Mouse (Mus musculus): ENCODE measurements around the gene Tnks1bp1. TPM values are rescaled to one million over a fixed set of nuclear protein-coding genes. Genes with fewer than 3 reads are reported as not detected.

Tnks1bp1 gene
- polyA plus RNA-seq, 2 experiments, result 0.75 to 4.4 TPM

DNA sequence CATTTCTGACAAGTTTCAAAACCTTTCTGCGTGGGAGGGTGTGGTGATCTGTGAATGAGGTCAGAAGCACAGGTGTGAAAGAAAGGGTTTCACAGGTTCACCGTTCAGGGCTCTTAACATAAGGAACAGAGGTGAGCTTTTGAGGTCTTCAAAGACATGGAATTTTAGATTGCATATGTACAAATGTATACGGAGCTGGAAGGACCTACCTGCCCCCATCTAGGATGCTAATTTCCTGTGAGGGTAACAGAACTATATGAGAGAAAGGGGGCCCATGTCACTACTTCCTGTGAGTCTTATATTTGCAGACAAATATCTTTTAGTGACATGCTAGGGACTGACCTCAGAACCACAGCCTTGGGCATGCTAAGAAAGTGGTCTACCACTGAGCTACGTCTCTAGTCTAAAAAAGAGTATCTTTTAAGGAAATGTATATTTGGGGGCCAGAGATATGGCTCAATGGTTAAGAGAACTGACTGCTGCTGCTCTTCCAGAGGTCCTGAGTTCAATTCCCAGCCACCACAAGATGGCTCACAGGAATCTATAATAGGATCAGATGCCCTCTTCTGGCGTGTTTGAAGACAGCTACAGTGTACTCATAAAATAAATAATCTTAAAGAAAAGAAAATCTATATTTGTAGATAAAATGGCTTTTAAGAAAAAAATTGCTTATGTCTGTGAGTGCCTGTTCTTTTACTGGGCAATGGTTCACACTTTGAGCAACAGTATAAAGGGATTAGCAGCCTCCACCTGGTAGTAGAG, 33.8 kb upstream of the Tnks1bp1 start:
- Histone ChIP-seq H3K36me3 (replicated peaks; ENCODE audit: control insufficient read depth, insufficient read depth, low read depth) (no peaks in the 10 kb centered on the region), H3K4me2 (ENCODE audit: low read depth) (peak overlapping the region; percentile 93), H3K27ac (peak overlapping the region; percentile 99), H3K27me3 (ENCODE audit: control insufficient read depth, insufficient read depth, low read length) (no peaks in the 10 kb centered on the region), H3K4me1 (replicated peaks; ENCODE audit: control insufficient read depth in 2 of 2, insufficient read depth in 2 of 2, low read length in 1 of 2) (peaks cover 48 to 53% of the 10 kb centered on the region in 2 experiments), H3K9me3 (ENCODE audit: control insufficient read depth, low read length) (no peaks in the 10 kb centered on the region), H3K9ac (replicated peaks) (peak overlapping the region; percentile 37), H3K4me3 (ENCODE audit: insufficient read depth in 1 of 2, low read depth in 2 of 2, low read length in 2 of 2) (peak overlapping the region in 1 of 2 experiments; percentile 48; a peak in 1 of 4 replicates)
- WGBS (ENCODE audit: insufficient replicate concordance), result 56% methylated on average over 5 of the region's 5 CpGs
- no peak for DNase-seq (ENCODE audit: low read depth in 3 of 3, low spot score in 3 of 3)
- peak; percentile 33; the same call in 1 of the 2 replicates for TF ChIP-seq CTCF (IDR thresholded peaks at IDR 0.05; ENCODE audit: low read depth)
- no peak for TF ChIP-seq EP300 (IDR thresholded peaks at IDR 0.05; ENCODE audit: low read depth)
- no peak for ATAC-seq (ENCODE audit: insufficient read depth)

DNA sequence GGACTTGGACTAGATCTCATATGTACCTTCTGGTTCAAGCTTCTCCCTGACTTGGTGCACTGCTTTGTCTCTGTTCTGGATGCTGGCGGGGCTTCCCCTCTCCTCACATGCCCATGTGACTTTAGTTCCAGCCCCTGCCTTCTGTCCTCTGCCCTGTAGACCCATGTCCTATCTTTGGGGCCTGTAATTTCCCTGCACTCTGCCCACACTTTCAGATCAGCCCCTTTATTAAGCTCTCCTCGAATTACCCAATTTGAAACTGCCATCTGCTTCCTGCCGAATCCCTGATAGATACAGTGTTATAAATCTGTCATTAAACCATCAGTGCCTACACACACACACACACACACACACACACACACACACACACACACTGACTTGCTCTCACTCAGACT, 33.2 kb upstream of the Tnks1bp1 start:
- Histone ChIP-seq H3K9ac (replicated peaks) (no peak overlapping the region; the same call in 1 of the 2 replicates), H3K9me3 (ENCODE audit: control insufficient read depth, low read length) (no peaks in the 10 kb centered on the region), H3K4me2 (ENCODE audit: low read depth) (peak overlapping the region; percentile 20; the same call in 1 of the 2 replicates), H3K36me3 (replicated peaks; ENCODE audit: control insufficient read depth, insufficient read depth, low read depth) (no peaks in the 10 kb centered on the region), H3K27ac (peak overlapping the region; percentile 29), H3K4me3 (ENCODE audit: insufficient read depth in 1 of 2, low read depth in 2 of 2, low read length in 2 of 2) (no peak overlapping the region), H3K27me3 (ENCODE audit: control insufficient read depth, insufficient read depth, low read length) (no peaks in the 10 kb centered on the region), H3K4me1 (replicated peaks; ENCODE audit: control insufficient read depth in 2 of 2, insufficient read depth in 2 of 2, low read length in 1 of 2) (peaks cover 46 to 49% of the 10 kb centered on the region in 2 experiments)
- TF ChIP-seq CTCF (IDR thresholded peaks at IDR 0.05; ENCODE audit: low read depth) (no peak), EP300 (IDR thresholded peaks at IDR 0.05; ENCODE audit: low read depth) (no peak)
- DNase-seq (ENCODE audit: low read depth in 3 of 3, low spot score in 3 of 3) (no peak), ATAC-seq (ENCODE audit: insufficient read depth) (no peak)
- 49% methylated on average over 3 of the region's 3 CpGs for WGBS (ENCODE audit: insufficient replicate concordance)

DNA sequence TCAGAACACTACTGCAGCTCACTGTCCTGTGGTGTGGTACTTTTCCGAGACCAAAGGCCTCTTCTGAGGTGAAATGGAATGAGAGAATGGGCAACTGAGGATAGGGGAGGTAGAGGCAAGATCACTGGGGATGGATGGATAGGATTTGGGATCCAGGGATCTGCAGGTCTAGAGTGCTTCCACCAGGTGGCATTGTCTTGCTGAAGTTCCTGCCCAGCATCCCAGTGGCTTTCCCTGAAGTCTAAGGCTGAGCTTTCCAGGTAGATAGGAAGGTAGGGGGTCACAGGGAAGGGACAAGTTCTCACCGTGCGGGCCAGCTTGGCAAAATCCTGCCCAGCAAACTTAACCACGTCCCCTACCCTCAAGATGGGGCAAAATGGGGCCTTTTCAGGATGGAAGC, 25.8 kb upstream of the Tnks1bp1 start:
- H3K36me3 ChIP-seq (replicated peaks; ENCODE audit: control insufficient read depth, insufficient read depth, low read depth), result no peaks in the 10 kb centered on the region
- ATAC-seq (ENCODE audit: insufficient read depth), result no peak
- H3K9me3 ChIP-seq (ENCODE audit: control insufficient read depth, low read length), result no peaks in the 10 kb centered on the region
- H3K4me2 ChIP-seq (ENCODE audit: low read depth), result no peak overlapping the region
- no peak overlapping the region for H3K9ac ChIP-seq (replicated peaks)
- TF ChIP-seq EP300 (IDR thresholded peaks at IDR 0.05; ENCODE audit: low read depth), result no peak
- peak; percentile 77 for TF ChIP-seq CTCF (IDR thresholded peaks at IDR 0.05; ENCODE audit: low read depth)
- DNase-seq (ENCODE audit: low read depth in 3 of 3, low spot score in 3 of 3), result no peak
- H3K27me3 ChIP-seq (ENCODE audit: control insufficient read depth, insufficient read depth, low read length), result no peaks in the 10 kb centered on the region
- peaks cover 0 to 2% of the 10 kb centered on the region in 2 experiments; a peak in 2 of 4 replicates for H3K4me1 ChIP-seq (replicated peaks; ENCODE audit: control insufficient read depth in 2 of 2, insufficient read depth in 2 of 2, low read length in 1 of 2)
- WGBS (ENCODE audit: insufficient replicate concordance), result 18% methylated on average over 4 of the region's 4 CpGs
- no peak overlapping the region for H3K27ac ChIP-seq
- no peak overlapping the region for H3K4me3 ChIP-seq (ENCODE audit: insufficient read depth in 1 of 2, low read depth in 2 of 2, low read length in 2 of 2)

DNA sequence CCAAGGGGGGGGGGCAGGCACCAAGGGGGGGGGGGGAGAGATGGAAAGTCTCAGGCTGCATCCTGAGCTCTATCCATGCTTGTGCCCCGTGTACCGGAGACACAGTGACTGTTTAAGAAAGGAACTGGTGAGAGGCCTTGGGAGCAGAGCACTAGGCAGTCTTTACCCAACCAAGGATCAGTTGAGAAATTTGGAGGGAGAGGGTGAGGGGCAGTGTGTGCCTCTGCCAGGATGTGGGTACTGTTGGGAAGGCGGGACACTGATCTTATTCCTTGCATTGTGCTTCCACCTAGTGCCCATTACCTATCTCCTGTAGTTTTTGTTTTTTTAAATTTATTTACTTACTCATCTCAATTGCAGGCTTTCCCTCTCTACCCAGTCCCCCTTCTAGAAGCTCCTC, 21.6 kb upstream of the Tnks1bp1 start:
- WGBS (ENCODE audit: insufficient replicate concordance), result 67% methylated on average over 3 of the region's 3 CpGs
- H3K36me3 ChIP-seq (replicated peaks; ENCODE audit: control insufficient read depth, insufficient read depth, low read depth), result no peaks in the 10 kb centered on the region

DNA sequence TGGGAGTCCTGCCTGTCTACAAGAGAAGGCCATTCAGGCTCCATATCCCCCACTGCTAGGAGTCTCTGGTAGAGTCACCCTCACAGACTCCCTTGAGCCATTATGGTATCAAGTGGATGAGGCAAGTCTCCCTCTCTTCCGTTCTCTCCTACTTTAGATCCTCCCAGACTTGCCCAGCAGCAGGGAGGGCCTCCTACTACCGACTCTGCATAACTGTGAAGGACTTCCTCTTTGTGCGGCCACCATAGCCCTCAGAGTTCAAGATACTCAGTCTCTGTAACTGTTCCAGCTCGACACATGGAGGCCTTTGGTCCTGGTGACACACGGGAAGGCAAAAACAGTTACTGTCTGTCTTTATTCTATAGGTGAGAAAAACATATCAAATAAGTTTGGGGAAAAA, 20.5 kb upstream of the Tnks1bp1 start:
- Histone ChIP-seq H3K27me3 (ENCODE audit: control insufficient read depth, insufficient read depth, low read length) (no peaks in the 10 kb centered on the region), H3K4me1 (replicated peaks; ENCODE audit: control insufficient read depth in 2 of 2, insufficient read depth in 2 of 2, low read length in 1 of 2) (peaks cover 0 to 2% of the 10 kb centered on the region in 2 experiments; a peak in 2 of 4 replicates), H3K36me3 (replicated peaks; ENCODE audit: control insufficient read depth, insufficient read depth, low read depth) (no peaks in the 10 kb centered on the region), H3K4me2 (ENCODE audit: low read depth) (no peak overlapping the region), H3K27ac (no peak overlapping the region), H3K9me3 (ENCODE audit: control insufficient read depth, low read length) (no peaks in the 10 kb centered on the region), H3K9ac (replicated peaks) (no peak overlapping the region), H3K4me3 (ENCODE audit: insufficient read depth in 1 of 2, low read depth in 2 of 2, low read length in 2 of 2) (no peak overlapping the region)
- DNase-seq (ENCODE audit: low read depth in 3 of 3, low spot score in 3 of 3) (no peak), ATAC-seq (ENCODE audit: insufficient read depth) (no peak)
- no peak for TF ChIP-seq EP300 (IDR thresholded peaks at IDR 0.05; ENCODE audit: low read depth)
- no peak for TF ChIP-seq CTCF (IDR thresholded peaks at IDR 0.05; ENCODE audit: low read depth)
- 18% methylated on average over 5 of the region's 5 CpGs for WGBS (ENCODE audit: insufficient replicate concordance)

More for the DNA sequence above, 21.6 kb upstream of the Tnks1bp1 start:
- DNase-seq (ENCODE audit: low read depth in 3 of 3, low spot score in 3 of 3), result no peak
- Histone ChIP-seq H3K4me2 (ENCODE audit: low read depth) (no peak overlapping the region), H3K9ac (replicated peaks) (no peak overlapping the region), H3K27me3 (ENCODE audit: control insufficient read depth, insufficient read depth, low read length) (no peaks in the 10 kb centered on the region), H3K27ac (no peak overlapping the region), H3K9me3 (ENCODE audit: control insufficient read depth, low read length) (no peaks in the 10 kb centered on the region), H3K4me1 (replicated peaks; ENCODE audit: control insufficient read depth in 2 of 2, insufficient read depth in 2 of 2, low read length in 1 of 2) (peaks cover 0 to 2% of the 10 kb centered on the region in 2 experiments; a peak in 2 of 4 replicates), H3K4me3 (ENCODE audit: insufficient read depth in 1 of 2, low read depth in 2 of 2, low read length in 2 of 2) (no peak overlapping the region)
- TF ChIP-seq EP300 (IDR thresholded peaks at IDR 0.05; ENCODE audit: low read depth) (no peak), CTCF (IDR thresholded peaks at IDR 0.05; ENCODE audit: low read depth) (no peak)
- no peak for ATAC-seq (ENCODE audit: insufficient read depth)
